Mouse (Mus musculus): ENCODE measurements around the gene Ift81.

Ift81 gene

GRCm38 (mm10) chr5:122547810-122548209 lies 66.5 kb downstream of the Ift81 start:
- DNase-seq (ENCODE audit: low spot score in 2 of 2), result no peak

- peak; percentile 45 to 47 for DNase-seq (ENCODE audit: low spot score in 2 of 2)
Measured at GRCm38 (mm10) chr5:122547251-122547714, 67.0 kb downstream of the Ift81 start.

- no peak for DNase-seq (ENCODE audit: low spot score in 2 of 2)
Measured at GRCm38 (mm10) chr5:122543392-122543791, 70.9 kb downstream of the Ift81 start.

- DNase-seq (ENCODE audit: low spot score in 2 of 2), result no peak
Measured at GRCm38 (mm10) chr5:122541871-122542270, 72.4 kb downstream of the Ift81 start.

GRCm38 (mm10) chr5:122538077-122538476 lies 76.2 kb downstream of the Ift81 start:
- DNase-seq (ENCODE audit: low spot score in 2 of 2), result no peak

- DNase-seq (ENCODE audit: low spot score in 2 of 2), result no peak
Measured at GRCm38 (mm10) chr5:122537654-122538053, 76.7 kb downstream of the Ift81 start.

- no peak for DNase-seq (ENCODE audit: low spot score in 2 of 2)
Measured at GRCm38 (mm10) chr5:122533884-122534283, 80.4 kb downstream of the Ift81 start.

GRCm38 (mm10) chr5:122529913-122530604 lies 84.3 kb downstream of the Ift81 start:
- no peak for DNase-seq (ENCODE audit: low spot score in 2 of 2)

GRCm38 (mm10) chr5:122529316-122529715 lies 85.0 kb downstream of the Ift81 start:
- peak; percentile 47 to 69 for DNase-seq (ENCODE audit: low spot score in 2 of 2)

- DNase-seq (ENCODE audit: low spot score in 2 of 2), result no peak
Measured at GRCm38 (mm10) chr5:122528591-122528990, 85.7 kb downstream of the Ift81 start.

GRCm38 (mm10) chr5:122527761-122528160 lies 86.6 kb downstream of the Ift81 start:
- DNase-seq (ENCODE audit: low spot score in 2 of 2), result no peak

- no peak for DNase-seq (ENCODE audit: low spot score in 2 of 2)
Measured at GRCm38 (mm10) chr5:122526878-122527730, 87.2 kb downstream of the Ift81 start.

- DNase-seq (ENCODE audit: low spot score in 2 of 2), result peak in 1 of 2 experiments; percentile 55
Measured at GRCm38 (mm10) chr5:122526405-122526804, 87.9 kb downstream of the Ift81 start.

- DNase-seq (ENCODE audit: low spot score in 2 of 2), result no peak
Measured at GRCm38 (mm10) chr5:122525238-122525931, 88.9 kb downstream of the Ift81 start.

GRCm38 (mm10) chr5:122524854-122525237 lies 89.5 kb downstream of the Ift81 start:
- DNase-seq (ENCODE audit: low spot score in 2 of 2), result no peak

- no peak for DNase-seq (ENCODE audit: low spot score in 2 of 2)
Measured at GRCm38 (mm10) chr5:122524244-122524643, 90.1 kb downstream of the Ift81 start.

- DNase-seq (ENCODE audit: low spot score in 2 of 2), result no peak
Measured at GRCm38 (mm10) chr5:122521130-122521473, 93.2 kb downstream of the Ift81 start.

GRCm38 (mm10) chr5:122520254-122521129 lies 93.8 kb downstream of the Ift81 start:
- DNase-seq (ENCODE audit: low spot score in 2 of 2), result no peak

GRCm38 (mm10) chr5:122519043-122519660 lies 95.2 kb downstream of the Ift81 start:
- no peak for DNase-seq (ENCODE audit: low spot score in 2 of 2)

GRCm38 (mm10) chr5:122518247-122518646 lies 96.1 kb downstream of the Ift81 start:
- no peak for DNase-seq (ENCODE audit: low spot score in 2 of 2)

GRCm38 (mm10) chr5:122516901-122517300 lies 97.4 kb downstream of the Ift81 start:
- DNase-seq (ENCODE audit: low spot score in 2 of 2), result no peak

Measured in frontal cortex, postnatal 36 days (tissue).